Mouse (Mus musculus): ENCODE measurements around the gene Fam13a.

GRCm38 (mm10) chr6:58937726-58938125 lies 86.6 kb downstream of the Fam13a start:
- TF ChIP-seq POLR2A (IDR thresholded peaks at IDR 0.05; ENCODE audit: extremely low read depth, insufficient read depth, low read length): no peak
- no peak for TF ChIP-seq CTCF (IDR thresholded peaks at IDR 0.05; ENCODE audit: extremely low read depth, insufficient read depth, low read length)
